Mouse (Mus musculus): ENCODE results near the gene Gm4756. TPM values are rescaled to one million over a fixed set of nuclear protein-coding genes. Genes with fewer than 3 reads are reported as not detected.

Gm4756 gene
- polyA plus RNA-seq, 2 experiments: 0.06 to 0.08 TPM

DNA sequence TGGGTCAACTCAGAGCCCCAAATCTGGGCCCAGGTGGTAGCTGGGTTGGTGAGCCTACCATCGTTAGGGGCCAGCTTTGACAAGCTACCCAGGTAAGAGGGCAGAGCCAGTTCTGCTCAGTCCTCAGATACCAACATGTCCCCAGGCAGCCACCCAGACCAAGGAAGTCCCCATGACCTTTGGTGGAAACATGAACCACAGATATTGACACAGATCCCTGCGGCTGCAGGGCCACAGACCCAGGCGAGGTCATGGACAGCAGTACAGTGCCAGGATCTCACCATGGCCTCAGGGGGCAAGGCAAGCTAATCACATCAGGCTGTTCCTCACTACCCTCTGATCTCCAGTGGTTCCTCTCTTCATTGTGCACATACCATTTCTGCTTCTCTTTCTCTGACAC is 67.4 kb downstream of the Gm4756 start:
- no peak for DNase-seq (ENCODE audit: low read depth in 3 of 3, low spot score in 3 of 3)
- ATAC-seq (ENCODE audit: insufficient read depth): no peak
- Histone ChIP-seq H3K36me3 (replicated peaks; ENCODE audit: control insufficient read depth, insufficient read depth, low read depth) (no peaks in the 10 kb centered on the region), H3K27ac (no peak overlapping the region), H3K4me2 (ENCODE audit: low read depth) (no peak overlapping the region), H3K4me1 (replicated peaks; ENCODE audit: control insufficient read depth in 2 of 2, insufficient read depth in 2 of 2, low read length in 1 of 2) (peaks cover 0 to 3% of the 10 kb centered on the region in 2 experiments; a peak in 1 of 4 replicates), H3K9me3 (ENCODE audit: control insufficient read depth, low read length) (no peaks in the 10 kb centered on the region), H3K27me3 (ENCODE audit: control insufficient read depth, insufficient read depth, low read length) (no peaks in the 10 kb centered on the region), H3K4me3 (ENCODE audit: insufficient read depth in 1 of 2, low read depth in 2 of 2, low read length in 2 of 2) (no peak overlapping the region), H3K9ac (replicated peaks) (no peak overlapping the region)
- 63% methylated on average over 3 of the region's 3 CpGs for WGBS (ENCODE audit: insufficient replicate concordance)
- TF ChIP-seq EP300 (IDR thresholded peaks at IDR 0.05; ENCODE audit: low read depth) (no peak), CTCF (IDR thresholded peaks at IDR 0.05; ENCODE audit: low read depth) (no peak)

DNA sequence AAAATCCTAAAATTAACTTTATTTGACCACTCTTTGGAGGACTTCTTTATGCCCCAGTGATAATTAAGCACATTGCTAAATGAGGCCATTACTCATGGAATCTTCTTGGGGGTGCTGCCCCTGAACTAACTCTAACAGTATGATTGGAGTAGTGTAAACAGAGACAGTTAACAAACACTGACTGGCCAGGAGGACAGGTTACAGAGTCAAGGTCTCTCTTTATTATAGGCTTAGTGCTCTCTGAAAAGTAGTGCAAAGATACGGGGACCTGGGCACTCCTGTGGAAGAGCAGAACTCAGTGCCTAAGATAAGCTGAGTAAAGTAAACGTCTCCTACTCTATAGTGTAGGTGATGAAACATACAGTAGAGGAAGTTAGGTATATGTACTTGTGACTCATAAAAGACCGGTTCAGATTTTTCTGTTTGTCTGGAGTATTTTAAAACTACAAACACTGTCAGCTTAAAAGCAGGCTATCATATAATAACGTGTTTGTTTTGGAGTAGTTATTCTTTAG is 85.1 kb downstream of the Gm4756 start:
- H3K4me3 ChIP-seq (ENCODE audit: insufficient read depth in 1 of 2, low read depth in 2 of 2, low read length in 2 of 2): no peak overlapping the region
- peak; percentile 50 for ATAC-seq (ENCODE audit: insufficient read depth)

DNA sequence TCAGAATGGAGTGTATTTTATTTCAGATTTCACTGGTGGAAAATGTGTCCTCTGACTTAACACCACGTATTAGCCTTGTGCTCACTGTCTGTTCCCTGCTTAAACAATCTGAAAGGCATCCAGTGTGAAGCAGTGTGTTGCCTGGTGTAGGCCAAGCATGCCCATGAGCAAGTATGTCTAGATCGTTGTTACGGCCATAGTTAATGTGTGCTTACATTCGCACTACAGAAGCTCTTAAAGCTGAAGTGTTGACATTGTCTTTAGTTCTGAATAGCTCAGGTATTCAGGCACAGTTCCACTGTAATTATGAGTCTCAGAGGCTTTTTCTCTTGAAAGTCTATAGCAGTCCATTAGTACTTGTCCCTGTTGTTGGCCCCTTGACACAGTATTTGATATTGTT is 95.1 kb downstream of the Gm4756 start:
- TF ChIP-seq CTCF (IDR thresholded peaks at IDR 0.05; ENCODE audit: low read depth): no peak
- TF ChIP-seq EP300 (IDR thresholded peaks at IDR 0.05; ENCODE audit: low read depth): no peak
- DNase-seq (ENCODE audit: low read depth in 3 of 3, low spot score in 3 of 3) (no peak), ATAC-seq (ENCODE audit: insufficient read depth) (no peak)
- Histone ChIP-seq H3K27ac (no peak overlapping the region), H3K4me3 (ENCODE audit: insufficient read depth in 1 of 2, low read depth in 2 of 2, low read length in 2 of 2) (no peak overlapping the region), H3K9ac (replicated peaks) (no peak overlapping the region), H3K36me3 (replicated peaks; ENCODE audit: control insufficient read depth, insufficient read depth, low read depth) (no peaks in the 10 kb centered on the region), H3K4me1 (replicated peaks; ENCODE audit: control insufficient read depth in 2 of 2, insufficient read depth in 2 of 2, low read length in 1 of 2) (no peaks in the 10 kb centered on the region), H3K9me3 (ENCODE audit: control insufficient read depth, low read length) (no peaks in the 10 kb centered on the region), H3K4me2 (ENCODE audit: low read depth) (no peak overlapping the region), H3K27me3 (ENCODE audit: control insufficient read depth, insufficient read depth, low read length) (no peaks in the 10 kb centered on the region)
- WGBS (ENCODE audit: insufficient replicate concordance): 68% methylated on average over 4 of the region's 4 CpGs

More for the DNA sequence above, 85.1 kb downstream of the Gm4756 start:
- no peak for DNase-seq (ENCODE audit: low read depth in 3 of 3, low spot score in 3 of 3)
- Histone ChIP-seq H3K27me3 (ENCODE audit: control insufficient read depth, insufficient read depth, low read length) (no peaks in the 10 kb centered on the region), H3K9me3 (ENCODE audit: control insufficient read depth, low read length) (no peaks in the 10 kb centered on the region), H3K27ac (no peak overlapping the region), H3K4me1 (replicated peaks; ENCODE audit: control insufficient read depth in 2 of 2, insufficient read depth in 2 of 2, low read length in 1 of 2) (no peaks in the 10 kb centered on the region), H3K36me3 (replicated peaks; ENCODE audit: control insufficient read depth, insufficient read depth, low read depth) (no peaks in the 10 kb centered on the region), H3K9ac (replicated peaks) (no peak overlapping the region), H3K4me2 (ENCODE audit: low read depth) (no peak overlapping the region)
- 61% methylated on average over 4 of the region's 4 CpGs for WGBS (ENCODE audit: insufficient replicate concordance)
- TF ChIP-seq CTCF (IDR thresholded peaks at IDR 0.05; ENCODE audit: low read depth): no peak
- no peak for TF ChIP-seq EP300 (IDR thresholded peaks at IDR 0.05; ENCODE audit: low read depth)

DNA sequence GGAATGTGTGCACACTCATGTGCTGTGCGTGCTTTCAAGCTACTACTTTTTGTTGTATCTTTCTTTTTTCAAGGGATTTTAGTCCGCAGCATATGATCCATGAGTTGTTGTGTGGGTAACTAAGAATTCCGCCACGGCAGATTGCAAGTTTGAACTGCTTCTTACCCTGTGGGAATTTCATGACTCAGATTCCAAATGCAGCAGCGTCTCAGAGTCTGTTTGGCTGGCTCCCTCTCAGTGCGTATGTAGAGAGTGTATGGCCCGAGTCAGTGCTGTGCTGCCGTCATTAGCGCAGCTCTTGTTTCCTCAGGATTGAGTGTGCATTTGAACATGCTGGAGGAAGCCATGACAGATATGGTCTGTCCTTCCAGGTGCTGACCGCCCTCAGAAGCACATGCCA is 110.9 kb downstream of the Gm4756 start:
- Histone ChIP-seq H3K27ac (no peak overlapping the region), H3K4me3 (ENCODE audit: insufficient read depth in 1 of 2, low read depth in 2 of 2, low read length in 2 of 2) (no peak overlapping the region), H3K36me3 (replicated peaks; ENCODE audit: control insufficient read depth, insufficient read depth, low read depth) (no peaks in the 10 kb centered on the region), H3K9ac (replicated peaks) (no peak overlapping the region), H3K4me1 (replicated peaks; ENCODE audit: control insufficient read depth in 2 of 2, insufficient read depth in 2 of 2, low read length in 1 of 2) (peaks cover 5% of the 10 kb centered on the region in 2 experiments), H3K27me3 (ENCODE audit: control insufficient read depth, insufficient read depth, low read length) (no peaks in the 10 kb centered on the region), H3K9me3 (ENCODE audit: control insufficient read depth, low read length) (no peaks in the 10 kb centered on the region), H3K4me2 (ENCODE audit: low read depth) (no peak overlapping the region)
- WGBS (ENCODE audit: insufficient replicate concordance): 82% methylated on average over 10 of the region's 10 CpGs
- ATAC-seq (ENCODE audit: insufficient read depth): no peak
- TF ChIP-seq EP300 (IDR thresholded peaks at IDR 0.05; ENCODE audit: low read depth) (no peak), CTCF (IDR thresholded peaks at IDR 0.05; ENCODE audit: low read depth) (no peak)
- DNase-seq (ENCODE audit: low read depth in 3 of 3, low spot score in 3 of 3): no peak

DNA sequence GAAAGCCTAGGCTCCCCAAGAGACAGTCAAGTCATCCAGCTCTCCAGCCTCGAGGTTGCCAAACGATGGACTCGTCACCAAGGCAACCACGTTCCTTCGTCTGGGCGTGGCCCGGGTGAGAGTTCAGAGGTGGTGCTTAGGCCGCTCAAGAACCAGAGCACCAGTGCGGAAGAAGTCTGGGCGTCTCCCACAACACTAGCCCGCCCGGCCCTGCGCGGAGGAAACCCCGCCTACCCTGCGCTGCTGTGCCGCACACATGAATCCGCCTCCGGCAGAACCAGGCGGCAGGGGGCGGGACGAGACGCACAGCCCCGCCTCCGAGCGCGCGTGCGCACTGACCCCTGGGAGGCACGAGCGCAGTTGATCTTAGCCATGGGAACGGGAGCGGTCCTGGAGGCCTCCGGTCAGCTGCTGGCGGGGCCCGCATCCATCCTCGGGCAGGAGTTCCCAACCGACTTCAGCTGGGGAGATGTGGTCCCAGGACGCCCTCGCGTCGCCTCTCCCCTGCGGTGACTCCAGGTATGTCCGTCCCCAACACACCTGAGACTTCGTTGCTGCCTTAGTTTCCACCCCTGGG is 113.4 kb downstream of the Gm4756 start, which contains the start of gene Pcnx4:
Pcnx4 (plus strand) TSS at position 363 of the 577 bp plus-strand sequence.
- no peak for TF ChIP-seq EP300 (IDR thresholded peaks at IDR 0.05; ENCODE audit: low read depth)
- TF ChIP-seq CTCF (IDR thresholded peaks at IDR 0.05; ENCODE audit: low read depth): peak; percentile 51
- peak within 1 kb of the TSS; percentile 72 to 76 for H3K4me3 ChIP-seq (ENCODE audit: insufficient read depth in 1 of 2, low read depth in 2 of 2, low read length in 2 of 2)
- H3K27ac ChIP-seq: no peak within 1 kb of the TSS
- H3K9ac ChIP-seq (replicated peaks): peak within 1 kb of the TSS; percentile 69
- no peaks in the 10 kb centered on the region for H3K27me3 ChIP-seq (ENCODE audit: control insufficient read depth, insufficient read depth, low read length)
- H3K4me1 ChIP-seq (replicated peaks; ENCODE audit: control insufficient read depth in 2 of 2, insufficient read depth in 2 of 2, low read length in 1 of 2): peaks cover 5% of the 10 kb centered on the region in 2 experiments
- ATAC-seq (ENCODE audit: insufficient read depth): peak; percentile 100
- peak; percentile 90 to 96 (median 93) for DNase-seq (ENCODE audit: low read depth in 3 of 3, low spot score in 3 of 3)
- no peaks in the 10 kb centered on the region for H3K9me3 ChIP-seq (ENCODE audit: control insufficient read depth, low read length)
- peak within 1 kb of the TSS; percentile 83 for H3K4me2 ChIP-seq (ENCODE audit: low read depth)
- WGBS (ENCODE audit: insufficient replicate concordance): under 1% methylated on average over 45 of the region's 45 CpGs
- H3K36me3 ChIP-seq (replicated peaks; ENCODE audit: control insufficient read depth, insufficient read depth, low read depth): no peaks in the 10 kb centered on the region

Measured in liver, embryonic 14.5 days (tissue).